Comparison of ENCODE assay signal across 21 mouse cellular contexts in the genomic region with DNA sequence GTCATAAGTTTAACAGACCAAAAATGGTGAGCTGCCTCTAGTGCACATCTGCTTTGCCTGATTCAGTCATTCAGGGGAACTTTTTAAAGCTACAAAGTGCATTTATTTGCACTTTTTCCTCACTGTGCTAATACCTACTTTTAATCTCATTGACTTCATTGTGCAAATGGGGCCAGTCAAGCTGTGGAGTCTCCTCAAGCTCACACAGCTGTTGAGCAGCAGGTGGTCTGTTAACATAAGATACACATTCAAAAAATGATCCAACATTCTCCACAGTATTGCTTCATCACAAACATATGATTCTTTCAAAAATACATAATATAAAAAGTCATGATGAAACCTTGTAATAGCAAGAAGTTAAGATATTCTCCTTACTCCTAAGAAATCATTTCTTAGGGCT.
DNase-seq lines count a peak whose midpoint lies in the region; ATAC-seq and TF ChIP-seq lines count a peak whose summit lies in the region.
"Had no signal": no experiment of that assay in that cellular context is flagged by ENCODE, and none has a peak within 500 bp of the region (broad histone marks: within the 10 kb centered on the region; RNA-seq: fewer than 3 reads in every experiment).

No protein-coding gene starts in this region.

- no peak overlapping the region for H3ac ChIP-seq in myocyte (ENCODE audit: control insufficient read depth, insufficient read length)

- H3K36me3 ChIP-seq in forebrain, embryonic 13.5 days (ENCODE audit: poor library complexity, severe bottlenecking) = no peaks in the 10 kb centered on the region
- H3K36me3 ChIP-seq in forebrain, embryonic 12.5 days (replicated peaks) = no peaks in the 10 kb centered on the region
- no peaks in the 10 kb centered on the region for H3K36me3 ChIP-seq in midbrain, embryonic 11.5 days (ENCODE audit: control insufficient read depth, insufficient read depth, low read length)
- no peaks in the 10 kb centered on the region for H3K36me3 ChIP-seq in midbrain, embryonic 16.5 days (ENCODE audit: control insufficient read depth, insufficient read depth, low read length)
- no peaks in the 10 kb centered on the region for H3K36me3 ChIP-seq in myocyte (ENCODE audit: control insufficient read depth, insufficient read depth)
- H3K36me3 ChIP-seq: heart, embryonic 10.5 days; hindbrain, embryonic 12.5 days; intestine, embryonic 15.5 days had no signal

- no peak overlapping the region for H3K27ac ChIP-seq in forebrain, embryonic 13.5 days
- H3K27ac ChIP-seq in forebrain, embryonic 12.5 days = no peak overlapping the region
- H3K27ac ChIP-seq in midbrain, embryonic 11.5 days (ENCODE audit: low read depth, low read length) = no peak overlapping the region
- H3K27ac ChIP-seq in midbrain, embryonic 16.5 days (ENCODE audit: low read length) = no peak overlapping the region
- H3K27ac ChIP-seq: heart, embryonic 10.5 days; hindbrain, embryonic 12.5 days; intestine, embryonic 15.5 days had no signal

- no peaks in the 10 kb centered on the region for H3K79me2 ChIP-seq in myocyte (ENCODE audit: control insufficient read depth, insufficient read depth)

- no peak for DNase-seq in midbrain, embryonic 11.5 days (ENCODE audit: low spot score, missing footprints)
- DNase-seq in retina, embryonic 14.5 days (ENCODE audit: low spot score) = peak; percentile 12
- no peak for DNase-seq in retina, postnatal 1 day
- DNase-seq in left cerebral cortex, adult 9 months (ENCODE audit: low spot score in 2 of 2) = no peak
- DNase-seq: adrenal gland, postnatal 14 days; cerebellum, adult 2 months; cerebellum, postnatal 10 days; gastrocnemius, postnatal 36 days; heart, adult 18-20 months; heart, postnatal 10 days; heart, postnatal 4 days had no signal

- H3K27me3 ChIP-seq in forebrain, embryonic 13.5 days = no peaks in the 10 kb centered on the region
- no peaks in the 10 kb centered on the region for H3K27me3 ChIP-seq in forebrain, embryonic 12.5 days
- no peaks in the 10 kb centered on the region for H3K27me3 ChIP-seq in midbrain, embryonic 11.5 days (ENCODE audit: control insufficient read depth, insufficient read depth, low read length)
- no peaks in the 10 kb centered on the region for H3K27me3 ChIP-seq in midbrain, embryonic 16.5 days (ENCODE audit: control insufficient read depth, insufficient read depth, low read depth, low read length)
- H3K27me3 ChIP-seq in myocyte (ENCODE audit: control insufficient read depth, insufficient read depth, insufficient read length) = no peaks in the 10 kb centered on the region
- H3K27me3 ChIP-seq: CH12.LX; hindbrain, embryonic 12.5 days; intestine, embryonic 15.5 days; Patski had no signal

- TF ChIP-seq POLR2A in myocyte (IDR thresholded peaks at IDR 0.05; ENCODE audit: insufficient read length, low read depth) = no peak

- no peak overlapping the region for H3K9ac ChIP-seq in forebrain, embryonic 13.5 days
- H3K9ac ChIP-seq in forebrain, embryonic 12.5 days = no peak overlapping the region
- H3K9ac ChIP-seq in midbrain, embryonic 11.5 days (ENCODE audit: low read length) = no peak overlapping the region
- H3K9ac ChIP-seq in midbrain, embryonic 16.5 days (ENCODE audit: low read depth, low read length) = no peak overlapping the region
- H3K9ac ChIP-seq: hindbrain, embryonic 12.5 days; intestine, embryonic 15.5 days had no signal

- no peaks in the 10 kb centered on the region for H3K4me1 ChIP-seq in forebrain, embryonic 13.5 days
- no peaks in the 10 kb centered on the region for H3K4me1 ChIP-seq in forebrain, embryonic 12.5 days
- no peaks in the 10 kb centered on the region for H3K4me1 ChIP-seq in midbrain, embryonic 11.5 days (ENCODE audit: control insufficient read depth, insufficient read depth, low read length)
- H3K4me1 ChIP-seq in midbrain, embryonic 16.5 days (ENCODE audit: control insufficient read depth, insufficient read depth, low read length) = no peaks in the 10 kb centered on the region
- H3K4me1 ChIP-seq: heart, embryonic 10.5 days; hindbrain, embryonic 12.5 days; intestine, embryonic 15.5 days had no signal

- H3K4me2 ChIP-seq in forebrain, embryonic 13.5 days = no peak overlapping the region
- H3K4me2 ChIP-seq in forebrain, embryonic 12.5 days = no peak overlapping the region
- H3K4me2 ChIP-seq in midbrain, embryonic 11.5 days = no peak overlapping the region
- H3K4me2 ChIP-seq in midbrain, embryonic 16.5 days (ENCODE audit: low read length) = no peak overlapping the region
- no peak overlapping the region for H3K4me2 ChIP-seq in myocyte (ENCODE audit: low read depth)
- H3K4me2 ChIP-seq: hindbrain, embryonic 12.5 days; intestine, embryonic 15.5 days had no signal

- H3K9me3 ChIP-seq in forebrain, embryonic 13.5 days (replicated peaks) = no peaks in the 10 kb centered on the region
- no peaks in the 10 kb centered on the region for H3K9me3 ChIP-seq in forebrain, embryonic 12.5 days
- no peaks in the 10 kb centered on the region for H3K9me3 ChIP-seq in midbrain, embryonic 11.5 days (ENCODE audit: control insufficient read depth, low read length)
- H3K9me3 ChIP-seq in midbrain, embryonic 16.5 days (replicated peaks; ENCODE audit: control insufficient read depth, low read length, poor library complexity, severe bottlenecking) = no peaks in the 10 kb centered on the region
- H3K9me3 ChIP-seq: heart, embryonic 10.5 days; hindbrain, embryonic 12.5 days; intestine, embryonic 15.5 days had no signal

- H3K4me3 ChIP-seq in forebrain, embryonic 13.5 days = no peak overlapping the region
- no peak overlapping the region for H3K4me3 ChIP-seq in forebrain, embryonic 12.5 days (replicated peaks)
- no peak overlapping the region for H3K4me3 ChIP-seq in midbrain, embryonic 11.5 days (ENCODE audit: low read depth, low read length)
- no peak overlapping the region for H3K4me3 ChIP-seq in midbrain, embryonic 16.5 days (ENCODE audit: low read depth, low read length)
- no peak overlapping the region for H3K4me3 ChIP-seq in myocyte
- H3K4me3 ChIP-seq: heart, embryonic 10.5 days; hindbrain, embryonic 12.5 days; intestine, embryonic 15.5 days had no signal

- peak; percentile 61; the same call in 1 of the 2 replicates for ATAC-seq in forebrain, embryonic 13.5 days
- ATAC-seq in forebrain, embryonic 12.5 days (ENCODE audit: low FRiP score) = no peak
- ATAC-seq in midbrain, embryonic 11.5 days (ENCODE audit: low FRiP score) = peak; percentile 54; the same call in 1 of the 2 replicates
- ATAC-seq in midbrain, embryonic 16.5 days = no peak
- ATAC-seq: activated CD4-positive, CD25-positive, alpha-beta regulatory T cell, adult 4 months; intestine, embryonic 15.5 days; Patski had no signal

TF ChIP-seq in myocyte, 11 proteins besides CTCF, POLR2A, EP300 and RAD21:
- peak; percentile 34 for TF ChIP-seq TCF12 (IDR thresholded peaks at IDR 0.05; ENCODE audit: insufficient read depth, poor library complexity, severe bottlenecking)
- TF ChIP-seq MYOD1 (IDR thresholded peaks at IDR 0.05; ENCODE audit: control insufficient read depth in 1 of 3, insufficient read length in 2 of 3, low read depth in 2 of 3) = peak in 2 of 3 experiments; percentile 28 to 46
- no peak for TF ChIP-seq MAX (IDR thresholded peaks at IDR 0.05; ENCODE audit: low read depth)

Comparison
In these comparisons a context has a peak if more than half of its experiments do, and no peak if none do; other contexts are left out.
1. ATAC-seq: peak in forebrain, embryonic 13.5 days (single experiment) and midbrain, embryonic 11.5 days (single experiment); none in forebrain, embryonic 12.5 days (single experiment) and midbrain, embryonic 16.5 days (single experiment).